Mouse (Mus musculus): ENCODE results near the gene Arap2.

DNA sequence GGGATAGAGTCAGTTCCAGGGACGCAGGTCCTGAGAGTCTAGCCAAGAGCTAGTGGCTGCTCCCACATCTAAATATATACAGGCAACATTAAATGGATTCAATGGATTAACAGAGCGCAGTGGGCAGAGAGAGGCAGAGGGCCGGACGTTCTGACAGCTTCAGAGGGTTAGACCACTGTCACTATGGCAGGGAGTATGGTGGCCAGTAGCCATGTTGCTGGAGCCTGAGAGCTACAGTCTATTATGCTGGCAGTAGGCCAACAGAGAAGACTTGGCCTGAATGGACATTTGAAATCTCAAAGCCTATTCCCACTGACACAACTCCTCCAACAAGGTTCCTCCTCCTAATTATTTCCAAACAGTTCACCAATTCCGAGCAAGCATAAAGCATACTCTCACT is 137.1 kb downstream of the Arap2 start:
- TF ChIP-seq EP300 (IDR thresholded peaks at IDR 0.05; ENCODE audit: low read depth) (no peak), CTCF (IDR thresholded peaks at IDR 0.05; ENCODE audit: low read depth) (no peak)
